Mouse (Mus musculus): ENCODE results near the gene Gatm.
A peak's percentile ranks its signal among the peaks of the same experiment; 100 is the strongest.

The Gatm gene

DNA sequence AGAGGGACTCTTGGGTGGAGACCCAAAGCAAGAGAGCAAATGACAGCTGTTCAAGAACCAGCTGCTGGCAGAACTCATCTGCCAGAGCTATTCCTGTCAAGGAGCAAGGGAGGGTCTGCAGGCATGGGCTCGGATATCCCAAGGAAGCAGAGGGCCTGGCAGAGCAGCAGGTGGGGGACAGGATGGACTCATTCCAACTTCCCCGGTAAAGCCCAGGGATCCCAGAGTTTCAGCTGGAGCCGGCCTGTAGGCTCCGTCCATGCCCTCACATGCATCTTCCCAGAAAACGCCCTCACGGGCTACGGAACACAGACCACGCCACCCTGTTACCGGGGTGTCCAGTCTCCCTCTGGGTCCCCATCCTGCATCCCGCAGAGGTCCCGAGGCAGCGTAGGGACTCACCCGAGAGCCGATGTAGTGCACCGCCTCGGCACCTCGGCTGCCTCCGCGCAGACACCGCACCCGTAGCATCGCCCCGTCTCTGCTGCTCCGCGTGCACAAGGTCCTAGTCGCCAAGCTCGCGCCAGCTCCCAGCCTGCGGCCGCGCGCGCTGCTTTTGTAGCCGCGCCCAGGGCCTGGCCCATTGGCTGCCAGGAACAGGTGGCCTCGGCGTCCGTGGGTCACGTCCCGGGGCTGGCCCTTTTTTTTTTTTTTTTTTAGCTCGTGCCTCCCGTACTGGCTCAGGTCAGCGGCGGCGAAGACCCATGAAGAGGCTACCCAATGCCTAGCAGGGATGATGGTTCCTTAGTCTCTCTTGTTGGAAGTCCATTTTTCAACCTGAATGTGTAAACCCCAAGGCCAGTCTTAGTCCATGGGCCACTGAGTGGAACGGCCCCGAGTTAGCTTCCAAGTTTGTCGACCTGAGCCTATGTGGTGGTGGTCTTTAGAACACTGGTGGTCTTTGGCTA lies at the start of gene Gatm:
TSS of gene Gatm (minus strand) at position 558 of the 908 bp plus-strand sequence.
- peak; percentile 94 for DNase-seq (ENCODE audit: low read depth, low spot score)

GRCm38 (mm10) chr2:122659825-122660224 lies 48.7 kb upstream of the Gatm start:
- DNase-seq (ENCODE audit: low read depth, low spot score), result no peak

DNA sequence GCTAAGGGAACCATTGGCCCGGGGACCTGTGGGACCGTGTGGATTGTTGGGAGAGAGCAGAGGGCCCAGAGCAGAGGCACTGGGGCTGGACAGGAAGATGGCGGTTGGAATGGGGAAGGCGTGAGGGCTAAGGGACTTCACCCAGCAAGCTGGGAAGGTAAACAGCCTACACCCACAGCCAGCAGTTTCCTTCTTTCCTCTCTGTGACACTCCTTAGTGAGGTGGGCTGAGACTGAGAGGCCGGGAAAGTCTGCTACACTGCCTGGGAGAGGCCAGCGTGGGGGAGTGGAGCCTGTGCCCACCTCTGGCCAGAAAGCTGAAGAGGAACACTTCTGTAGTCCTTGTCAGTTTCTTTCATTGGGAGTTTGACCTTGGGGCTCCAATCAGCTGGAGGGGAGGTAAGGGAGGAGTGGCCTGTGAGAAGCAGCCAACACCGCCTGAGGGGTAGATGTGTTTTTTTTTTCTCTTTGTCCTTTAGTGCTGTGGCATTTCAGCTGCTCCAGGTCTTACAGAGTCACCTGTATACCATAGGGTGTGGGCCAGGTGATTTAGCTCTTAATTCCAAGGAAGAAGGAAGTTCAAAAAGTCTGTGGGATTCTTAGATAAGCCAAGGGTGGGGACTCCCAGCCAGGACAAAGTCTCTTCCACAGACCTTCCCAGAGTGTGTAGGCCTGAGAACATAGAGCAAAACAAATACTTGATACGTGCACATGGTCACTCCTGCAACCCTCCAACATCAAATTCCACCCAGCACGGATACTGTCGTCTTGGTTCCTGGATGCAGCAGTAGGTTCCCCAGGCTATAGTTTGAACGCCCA lies 46.8 kb upstream of the Gatm start:
- DNase-seq (ENCODE audit: low read depth, low spot score), result no peak

DNA sequence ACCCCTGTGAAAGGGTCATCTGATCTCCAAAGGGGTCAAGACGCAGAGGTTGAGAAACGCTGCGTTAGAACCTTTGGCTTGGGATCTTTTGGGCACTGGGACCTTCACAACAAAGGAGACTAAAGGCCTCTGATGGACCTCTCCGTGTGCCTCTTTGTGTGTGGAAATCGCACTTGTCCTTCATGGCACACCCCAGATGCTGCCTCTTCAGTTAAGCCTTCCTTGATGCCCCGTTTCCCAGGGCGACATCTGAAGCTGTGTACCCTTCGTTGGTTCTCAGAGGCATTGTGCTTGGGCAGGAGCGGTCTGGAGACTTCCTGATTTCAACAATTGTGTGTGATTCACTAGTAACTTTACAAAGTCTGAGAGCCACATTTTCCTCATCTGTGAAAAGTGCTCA lies 45.7 kb upstream of the Gatm start:
- DNase-seq (ENCODE audit: low read depth, low spot score), result no peak

- no peak for DNase-seq (ENCODE audit: low read depth, low spot score)
Observed at GRCm38 (mm10) chr2:122656052-122656451, 44.9 kb upstream of the Gatm start.

GRCm38 (mm10) chr2:122652096-122653084 lies 41.3 kb upstream of the Gatm start:
- peak; percentile 81 for DNase-seq (ENCODE audit: low read depth, low spot score)

GRCm38 (mm10) chr2:122638673-122639072 lies 27.6 kb upstream of the Gatm start:
- no peak for DNase-seq (ENCODE audit: low read depth, low spot score)

DNA sequence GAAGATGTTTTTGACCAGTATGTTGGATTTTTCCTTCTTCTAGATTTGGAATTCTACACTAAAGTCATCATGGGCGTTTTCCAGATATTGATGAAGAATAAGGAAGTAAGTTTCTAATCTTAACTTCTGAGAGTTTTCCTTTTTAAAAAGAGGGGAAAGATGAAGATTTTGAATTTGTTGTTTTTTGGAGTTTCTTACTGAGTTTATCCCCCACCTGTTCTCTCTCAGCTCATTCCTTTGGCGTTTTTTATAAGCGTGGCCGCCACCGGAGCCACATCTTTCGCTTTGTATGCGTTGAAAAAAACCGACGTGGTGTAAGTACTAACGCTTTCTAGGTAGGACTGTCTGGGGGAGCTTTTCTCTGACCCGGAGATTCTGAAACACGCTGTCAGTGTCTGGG lies 26.9 kb upstream of the Gatm start:
- DNase-seq (ENCODE audit: low read depth, low spot score), result no peak

DNA sequence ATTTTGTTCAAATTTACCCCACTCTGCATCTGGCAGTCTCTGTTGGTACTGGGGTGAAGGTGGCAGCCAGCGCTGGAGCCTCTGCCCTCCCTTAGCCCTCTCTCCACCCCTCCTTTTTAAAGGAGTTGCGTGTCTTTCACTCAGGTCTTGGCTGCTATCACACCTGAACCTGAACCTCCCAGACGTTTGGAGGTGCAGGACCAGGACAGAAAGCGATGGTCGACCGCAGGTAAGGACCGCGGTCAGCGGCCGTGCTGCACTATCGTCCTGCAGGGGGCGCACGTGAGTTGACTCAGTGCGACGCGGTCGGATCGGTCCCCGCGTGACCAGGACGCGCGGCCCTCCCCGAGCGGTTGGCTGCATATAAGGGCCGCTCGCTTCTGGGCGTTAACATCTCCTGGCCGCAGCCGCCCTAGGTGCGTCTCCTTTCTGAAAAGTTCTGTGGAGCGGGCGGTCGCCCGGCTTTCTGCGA lies 26.5 kb upstream of the Gatm start:
- peak; percentile 60 for DNase-seq (ENCODE audit: low read depth, low spot score)

GRCm38 (mm10) chr2:122636686-122637085 lies 25.6 kb upstream of the Gatm start, which contains the start of gene AA467197:
TSS of gene AA467197 (plus strand) at chr2:122636986.
- DNase-seq (ENCODE audit: low read depth, low spot score), result no peak

DNA sequence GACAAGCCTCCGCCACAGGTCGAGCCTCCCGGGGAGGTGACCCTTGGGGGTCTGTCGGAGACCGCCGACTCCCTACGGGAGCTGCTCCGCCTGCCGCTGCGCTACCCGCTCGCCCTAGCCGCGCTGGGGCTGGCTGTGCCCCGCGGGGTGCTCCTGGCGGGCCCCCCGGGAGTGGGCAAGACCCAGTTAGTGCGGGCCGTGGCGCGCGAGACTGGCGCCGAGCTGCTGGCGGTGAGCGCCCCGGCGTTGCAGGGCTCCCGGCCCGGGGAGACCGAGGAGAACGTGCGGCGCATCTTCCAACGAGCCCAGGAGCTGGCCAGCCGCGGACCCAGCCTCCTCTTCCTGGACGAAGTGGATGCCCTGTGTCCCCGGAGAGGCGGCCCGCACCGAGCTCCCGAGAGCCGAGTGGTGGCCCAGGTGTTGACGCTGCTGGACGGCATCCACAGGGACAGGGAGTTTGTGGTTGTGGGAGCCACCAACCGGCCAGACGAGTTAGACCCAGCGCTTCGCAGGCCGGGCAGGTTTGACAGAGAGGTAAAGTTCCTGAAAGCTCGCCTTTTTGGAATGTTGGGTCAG lies 20.2 kb upstream of the Gatm start:
- DNase-seq (ENCODE audit: low read depth, low spot score), result peak; percentile 62

- peak; percentile 93 for DNase-seq (ENCODE audit: low read depth, low spot score)
Observed at GRCm38 (mm10) chr2:122630465-122631225, 19.5 kb upstream of the Gatm start.

DNA sequence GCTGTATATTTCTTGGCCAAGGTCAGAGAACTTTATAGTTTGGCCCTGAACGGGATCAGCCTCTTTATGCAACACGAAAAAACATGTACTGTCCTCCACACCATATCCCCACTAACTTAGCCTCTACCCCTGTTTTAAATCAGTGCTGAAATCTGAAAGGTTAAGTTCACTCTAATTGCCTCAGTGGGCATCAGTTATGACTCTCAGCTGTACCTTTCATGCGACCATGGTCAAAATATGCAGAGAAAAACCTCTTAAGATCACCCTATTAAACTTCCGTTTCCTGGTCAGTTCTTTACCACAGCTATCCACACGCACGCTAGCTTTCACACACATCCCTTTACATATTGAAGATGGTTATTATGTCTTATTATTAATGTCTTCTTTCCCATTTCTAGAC lies 18.8 kb upstream of the Gatm start:
- no peak for DNase-seq (ENCODE audit: low read depth, low spot score)

- DNase-seq (ENCODE audit: low read depth, low spot score), result peak; percentile 77
Observed at GRCm38 (mm10) chr2:122628976-122629375, 17.9 kb upstream of the Gatm start.

DNA sequence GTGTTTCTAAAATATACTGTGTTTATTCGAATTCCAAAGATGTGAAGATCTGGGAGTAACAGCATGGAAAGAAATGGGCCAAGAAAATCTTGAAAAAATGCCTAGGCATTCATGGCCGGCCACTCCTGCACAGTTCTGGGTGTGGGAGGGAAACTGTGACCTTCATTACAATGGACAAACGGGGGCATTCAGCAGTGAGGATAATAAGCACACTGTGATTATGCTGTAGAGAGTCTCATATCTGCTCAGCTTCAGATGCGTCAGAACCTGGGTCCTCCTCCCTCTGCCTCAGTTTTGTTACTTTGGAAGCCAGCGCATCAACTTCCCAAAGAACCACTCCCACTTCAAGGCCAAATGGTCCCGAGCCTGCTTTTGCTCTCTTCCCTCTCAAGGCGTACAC lies 14.8 kb upstream of the Gatm start:
- DNase-seq (ENCODE audit: low read depth, low spot score), result no peak

GRCm38 (mm10) chr2:122621337-122622110 lies 10.4 kb upstream of the Gatm start:
- no peak for DNase-seq (ENCODE audit: low read depth, low spot score)

GRCm38 (mm10) chr2:122618719-122619118 lies 7.6 kb upstream of the Gatm start:
- no peak for DNase-seq (ENCODE audit: low read depth, low spot score)

- no peak for DNase-seq (ENCODE audit: low read depth, low spot score)
Observed at GRCm38 (mm10) chr2:122617792-122618191, 6.7 kb upstream of the Gatm start.

GRCm38 (mm10) chr2:122616237-122616636 lies 5.1 kb upstream of the Gatm start:
- no peak for DNase-seq (ENCODE audit: low read depth, low spot score)
